Mouse (Mus musculus) brain, embryonic 14.5 days (tissue): ENCODE results near the gene Il9r.

Experiments used
- CTCF ChIP-seq: fragments of 200-500 bp; IDR thresholded peaks from 2 replicates; pipeline ENCODE4 v1.5.1; 2012; ENCODE audit warnings: inconsistent platforms, mild to moderate bottlenecking, moderate library complexity, borderline replicate concordance; ENCODE audit not compliant: insufficient read depth, insufficient read length; ENCODE audit errors: extremely low read depth
- POLR2A ChIP-seq: fragments of 200-500 bp; IDR thresholded peaks from 2 replicates; pipeline ENCODE4 v1.6.1; 2012; ENCODE audit warnings: mild to moderate bottlenecking, inconsistent platforms, borderline replicate concordance; ENCODE audit not compliant: poor library complexity, insufficient read depth, insufficient read length, severe bottlenecking; ENCODE audit errors: extremely low read depth

GRCm38 (mm10) chr11:32184469-32184868, 15.6 kb downstream of the Il9r start:
- TF ChIP-seq POLR2A (no peak), CTCF (no peak)
